Mouse (Mus musculus) stomach, embryonic 14.5 days (tissue): ENCODE results near the gene Nhej1. TPM values are rescaled to one million over a fixed set of nuclear protein-coding genes. Genes with fewer than 3 reads are reported as not detected.
A peak's percentile ranks its signal among the peaks of the same experiment; 100 is the strongest.

Experiments used
- ATAC-seq: fragments of 200-750 bp; cut with Nextera tagmentation; 2 replicates; pipeline ENCODE4 v1.8.0; 2017; ENCODE audit warnings: low read depth, moderate TSS enrichment; ENCODE audit not compliant: insufficient number of reproducible peaks, insufficient read depth, low FRiP score
- H3K27ac ChIP-seq: fragments of 300-500 bp; sonication (generic); 2 replicates; pipeline ENCODE4 v1.5.1; 2014; ENCODE audit warnings: mild to moderate bottlenecking, low read length, moderate library complexity, mixed read lengths
- H3K27me3 ChIP-seq: fragments of 300-500 bp; sonication (generic); 2 replicates; pipeline ENCODE4 v1.6.1; 2014; ENCODE audit warnings: low read length, control low read depth, mixed read lengths; ENCODE audit not compliant: control insufficient read depth, insufficient read depth
- H3K36me3 ChIP-seq: fragments of 300-500 bp; sonication (generic); 2 replicates; pipeline ENCODE4 v1.6.1; 2014; ENCODE audit warnings: mild to moderate bottlenecking, control low read depth, low read length, moderate library complexity, mixed read lengths; ENCODE audit not compliant: control insufficient read depth, insufficient read depth
- H3K4me1 ChIP-seq: fragments of 300-500 bp; sonication (generic); 2 replicates; pipeline ENCODE4 v1.6.1; 2014; ENCODE audit warnings: low read length, control low read depth, mixed read lengths; ENCODE audit not compliant: control insufficient read depth, insufficient read depth
- H3K4me2 ChIP-seq: fragments of 300-500 bp; sonication (generic); replicated peaks from 2 replicates; pipeline ENCODE4 v1.6.1; 2014; ENCODE audit warnings: low read depth, low read length, control low read depth
- H3K4me3 ChIP-seq: fragments of 300-500 bp; sonication (generic); 2 replicates; pipeline ENCODE4 v1.5.1; 2014; ENCODE audit warnings: low read depth, low read length, control low read depth
- H3K9ac ChIP-seq: fragments of 300-500 bp; sonication (generic); replicated peaks from 2 replicates; pipeline ENCODE4 v1.6.1; 2014; ENCODE audit warnings: low read depth, mild to moderate bottlenecking, control low read depth, low read length, moderate library complexity, mixed read lengths
- H3K9me3 ChIP-seq: fragments of 300-500 bp; sonication (generic); 2 replicates; pipeline ENCODE4 v1.6.1; 2016; ENCODE audit warnings: low read depth, low read length, control low read depth; ENCODE audit not compliant: control insufficient read depth
- WGBS: fragments of 180-500 bp; shearing (Covaris S2); extraction: QIAGEN DNeasy Blood & Tissue Kit; methylation state at CpG from one replicate; pipeline ENCODE4 v1.1.7; 2014; 5-methylcytosine and 5-hydroxymethylcytosine counted together
- polyA plus RNA-seq: library from polyadenylated mRNA; unstranded; fragments of >200 nt; fragmentation: Nextera tagmentation; extraction: Ambion mirVana; gene quantifications from 2 replicates; pipeline ENCODE4 v1.2.1, GENCODE M21; 2014

Nhej1 gene
- polyA plus RNA-seq, 1 experiment from 2014 or later: 7.2 TPM

DNA sequence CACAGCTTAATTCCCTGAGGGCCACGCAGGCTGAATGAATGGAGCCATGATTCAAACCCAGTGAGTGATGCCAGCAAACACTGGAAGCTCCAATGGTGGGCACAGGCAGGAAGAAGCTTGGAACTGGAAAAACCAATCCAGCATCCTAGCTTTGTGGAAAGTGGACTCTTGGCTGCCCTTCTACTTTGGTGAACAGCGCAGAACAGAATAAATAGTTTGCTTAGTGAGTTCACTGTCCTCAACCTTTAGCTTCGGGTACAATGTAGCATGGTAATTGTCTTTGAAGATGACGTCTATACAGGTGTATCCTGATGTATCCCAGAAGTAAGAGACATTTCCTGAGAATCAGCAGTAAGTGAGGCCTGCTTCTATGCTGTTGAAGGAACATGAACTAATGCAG lies 23.7 kb upstream of the Nhej1 start:
- H3K27ac ChIP-seq: no peak overlapping the region

DNA sequence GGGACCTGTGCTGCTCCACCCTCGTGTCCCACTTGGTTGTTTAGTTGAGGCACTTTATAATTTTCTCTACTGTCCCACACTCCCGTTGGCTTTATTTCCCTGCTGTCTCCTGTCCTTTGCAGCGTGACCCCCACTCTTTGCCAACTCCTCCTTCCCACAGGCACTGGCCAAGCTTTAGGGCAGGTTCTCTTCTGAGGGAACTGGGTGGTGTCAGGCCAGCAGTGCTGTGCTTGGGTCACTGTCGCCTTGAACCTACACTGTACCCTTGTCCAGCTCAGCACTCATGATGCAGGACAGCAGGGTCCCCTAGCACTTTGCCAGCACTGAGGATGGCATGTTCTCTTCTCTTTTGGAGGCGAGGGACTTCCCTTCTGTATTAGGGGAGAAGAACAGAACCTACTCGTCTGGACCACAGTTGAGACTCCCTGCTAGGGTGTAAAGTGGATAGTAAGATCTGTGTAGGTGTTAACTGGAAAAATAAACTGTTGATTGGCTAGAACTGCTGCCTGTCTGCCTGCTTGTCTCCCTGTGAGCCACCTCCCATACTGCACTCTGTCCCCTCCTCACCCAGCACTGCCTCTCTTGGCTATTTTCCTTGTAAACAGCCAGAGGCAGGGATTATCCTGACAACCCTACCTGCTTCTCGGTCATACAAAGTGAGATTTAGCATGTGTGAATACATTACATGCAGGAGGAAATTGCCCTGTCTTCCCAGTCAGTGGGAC lies 22.6 kb upstream of the Nhej1 start:
- Histone ChIP-seq H3K4me1 (peaks cover 10% of the 10 kb centered on the region; the same call in 1 of the 2 replicates), H3K4me3 (no peak overlapping the region), H3K9me3 (no peaks in the 10 kb centered on the region), H3K27ac (no peak overlapping the region), H3K36me3 (peaks cover 37% of the 10 kb centered on the region), H3K9ac (no peak overlapping the region), H3K4me2 (no peak overlapping the region), H3K27me3 (no peaks in the 10 kb centered on the region)
- WGBS: 80% methylated on average over 7 of the region's 7 CpGs
- no peak for ATAC-seq

More for the DNA sequence above, 23.7 kb upstream of the Nhej1 start:
- H3K27me3 ChIP-seq: no peaks in the 10 kb centered on the region
- no peak overlapping the region for H3K9ac ChIP-seq
- WGBS: 88% methylated on average over 4 of the region's 4 CpGs
- H3K36me3 ChIP-seq: peaks cover 37% of the 10 kb centered on the region
- no peak overlapping the region for H3K4me2 ChIP-seq
- peaks cover 5% of the 10 kb centered on the region; the same call in 1 of the 2 replicates for H3K4me1 ChIP-seq
- no peak overlapping the region for H3K4me3 ChIP-seq
- ATAC-seq: no peak
- no peaks in the 10 kb centered on the region for H3K9me3 ChIP-seq

DNA sequence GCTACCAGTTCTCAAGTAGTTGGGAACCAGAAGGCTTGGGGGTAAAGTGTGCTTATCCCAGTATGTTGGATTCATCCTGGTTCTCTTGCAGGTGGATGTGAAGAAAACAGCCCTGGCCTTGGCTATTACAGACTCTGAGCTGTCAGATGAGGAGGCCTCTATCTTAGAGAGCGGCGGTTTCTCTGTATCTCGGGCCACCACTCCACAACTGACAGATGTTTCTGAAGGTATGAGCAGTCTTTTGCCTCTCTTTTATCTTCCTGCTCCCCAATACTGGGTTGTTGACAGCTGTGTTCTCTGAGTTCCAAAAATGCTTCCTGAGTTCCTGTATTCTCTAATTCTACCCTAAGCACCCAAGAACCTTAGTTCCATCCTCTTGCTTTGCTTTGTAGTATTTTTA lies 20.6 kb upstream of the Nhej1 start:
- ATAC-seq: no peak
- Histone ChIP-seq H3K4me2 (no peak overlapping the region), H3K27ac (no peak overlapping the region), H3K4me1 (peaks cover 14% of the 10 kb centered on the region; the same call in 1 of the 2 replicates), H3K9ac (no peak overlapping the region), H3K27me3 (no peaks in the 10 kb centered on the region), H3K36me3 (peaks cover 37% of the 10 kb centered on the region), H3K9me3 (no peaks in the 10 kb centered on the region), H3K4me3 (no peak overlapping the region)
- 94% methylated on average over 3 of the region's 3 CpGs for WGBS

DNA sequence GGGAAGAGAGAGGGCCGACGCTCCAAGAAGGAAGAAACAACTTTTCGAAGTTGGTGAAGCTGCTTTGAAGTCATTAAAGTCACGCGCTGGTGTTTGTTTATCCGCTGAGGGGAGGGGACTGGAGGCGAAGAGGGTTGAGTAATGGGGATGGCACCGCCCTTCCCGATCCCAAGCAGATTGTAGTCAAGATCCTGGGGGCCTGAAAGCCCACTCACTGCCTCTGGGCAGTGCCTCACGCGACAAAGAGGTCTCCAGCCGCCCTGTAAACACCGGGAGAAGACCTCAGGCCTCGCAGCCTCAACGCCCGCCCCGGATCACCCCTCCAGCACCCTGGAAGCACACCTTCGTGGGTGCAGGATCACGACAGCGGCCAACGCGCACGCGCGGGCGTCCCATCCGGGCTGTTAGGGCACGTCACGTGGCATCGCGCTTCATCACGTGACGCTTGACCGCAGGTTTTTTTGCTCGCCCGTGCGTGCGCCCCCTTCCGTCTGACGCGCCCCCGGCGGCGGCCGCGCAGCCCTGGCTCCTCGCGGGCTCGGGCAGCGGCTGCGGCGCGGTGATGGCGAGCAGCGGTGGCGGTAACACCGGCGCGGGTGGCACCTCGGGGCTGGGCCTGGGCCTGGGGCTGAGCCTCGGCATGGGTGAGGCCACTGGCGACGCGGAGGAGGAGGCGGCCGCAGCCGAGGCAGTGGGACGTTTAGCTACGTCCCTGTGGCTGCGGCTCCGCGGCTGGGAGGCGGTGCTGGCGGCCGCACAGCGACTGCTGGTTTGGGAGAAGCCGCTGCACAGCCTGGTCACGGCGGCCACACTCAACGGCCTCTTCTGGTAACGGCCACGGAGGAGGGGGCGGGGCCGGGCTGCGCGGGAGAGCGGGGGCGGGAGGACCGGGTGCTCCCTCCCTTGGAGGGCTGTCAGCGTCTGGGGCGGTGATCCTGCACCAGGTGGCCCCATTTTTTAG lies 17.6 kb upstream of the Nhej1 start, which contains the start of the genes Cnppd1 and Retreg2:
TSS of gene Cnppd1 (minus strand) at position 411 of the 961 bp plus-strand sequence.
TSS of gene Retreg2 (plus strand) at position 478 of the 961 bp plus-strand sequence.
- peaks cover 16% of the 10 kb centered on the region; the same call in 1 of the 2 replicates for H3K4me1 ChIP-seq
- H3K9me3 ChIP-seq: no peaks in the 10 kb centered on the region
- peaks cover 50% of the 10 kb centered on the region for H3K36me3 ChIP-seq
- H3K4me2 ChIP-seq: peak within 1 kb of the TSS; percentile 80
- peak within 1 kb of the TSS; percentile 61 for H3K4me3 ChIP-seq
- peak; percentile 86 for ATAC-seq
- H3K27ac ChIP-seq: peak within 1 kb of the TSS; percentile 94
- under 1% methylated on average over 90 of the region's 91 CpGs for WGBS
- H3K9ac ChIP-seq: peak within 1 kb of the TSS; percentile 67
- no peaks in the 10 kb centered on the region for H3K27me3 ChIP-seq

DNA sequence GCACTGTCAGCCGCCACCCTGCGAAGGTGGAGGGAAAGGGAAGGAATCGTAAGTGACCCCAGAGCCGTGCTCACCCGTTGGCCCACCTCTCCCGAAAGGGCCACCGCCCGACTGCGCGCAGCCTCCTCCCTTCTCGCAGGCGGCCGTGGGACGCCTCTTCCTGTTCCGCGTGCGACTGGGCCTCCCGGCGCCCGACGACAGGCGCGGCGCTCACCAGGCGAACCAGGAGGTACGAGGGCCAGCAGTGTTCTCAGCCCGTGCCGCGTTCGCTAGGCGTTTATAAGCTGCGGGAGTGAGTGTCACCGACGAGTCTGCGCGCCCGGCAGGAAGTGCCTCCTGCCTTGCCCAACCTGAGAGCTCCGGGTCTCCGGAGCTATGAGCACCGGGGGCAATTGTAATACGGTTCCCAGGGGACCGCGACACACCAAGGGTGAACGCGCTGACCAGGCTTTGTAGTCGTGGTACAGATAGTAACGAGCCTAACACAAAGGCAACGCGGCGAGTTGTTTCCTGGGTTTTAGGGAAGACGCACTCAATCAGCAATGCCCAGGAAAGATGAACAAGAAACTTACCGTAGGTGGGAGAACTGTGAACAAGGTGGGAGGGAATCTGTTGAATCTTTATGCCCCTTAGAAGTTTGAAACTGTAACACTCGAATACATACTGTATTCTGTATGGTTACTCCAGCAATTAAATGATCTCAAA lies 16.6 kb upstream of the Nhej1 start:
- Histone ChIP-seq H3K9ac (peak overlapping the region; percentile 67), H3K4me2 (peak overlapping the region; percentile 80), H3K36me3 (peaks cover 49% of the 10 kb centered on the region), H3K27me3 (no peaks in the 10 kb centered on the region), H3K9me3 (no peaks in the 10 kb centered on the region), H3K27ac (peak overlapping the region; percentile 94), H3K4me1 (peaks cover 16% of the 10 kb centered on the region; the same call in 1 of the 2 replicates), H3K4me3 (peak overlapping the region; percentile 61)
- under 1% methylated on average over 53 of the region's 53 CpGs for WGBS
- ATAC-seq: peak; percentile 46; the same call in 1 of the 2 replicates

DNA sequence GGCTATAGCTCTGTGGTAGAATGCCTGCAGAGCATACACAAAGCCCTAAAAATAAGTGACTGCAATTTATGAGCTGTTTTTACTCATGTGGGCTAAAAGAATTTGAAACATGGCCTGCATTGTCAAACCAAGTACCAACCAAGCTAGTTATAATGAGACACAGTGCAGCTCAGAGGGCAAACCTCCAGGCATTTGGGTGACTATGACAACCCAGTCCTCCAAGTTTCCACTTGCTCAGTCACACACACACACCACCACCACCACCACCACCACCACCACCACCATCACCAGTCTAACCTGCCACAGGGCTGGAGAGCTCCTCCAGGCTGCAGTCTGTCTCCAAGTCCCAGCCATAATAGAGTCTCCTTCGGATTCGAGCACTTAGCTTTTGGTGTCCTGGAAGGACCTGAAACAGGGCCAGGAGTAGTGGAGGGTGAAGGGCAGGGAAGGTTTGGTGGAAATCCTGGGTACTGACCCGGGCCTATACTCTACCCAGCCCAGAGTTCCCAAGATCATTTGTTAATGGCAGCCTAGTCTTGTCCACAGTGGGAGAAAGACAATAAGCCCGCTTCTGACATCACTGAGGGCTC lies 15.7 kb upstream of the Nhej1 start:
- H3K9me3 ChIP-seq: no peaks in the 10 kb centered on the region

DNA sequence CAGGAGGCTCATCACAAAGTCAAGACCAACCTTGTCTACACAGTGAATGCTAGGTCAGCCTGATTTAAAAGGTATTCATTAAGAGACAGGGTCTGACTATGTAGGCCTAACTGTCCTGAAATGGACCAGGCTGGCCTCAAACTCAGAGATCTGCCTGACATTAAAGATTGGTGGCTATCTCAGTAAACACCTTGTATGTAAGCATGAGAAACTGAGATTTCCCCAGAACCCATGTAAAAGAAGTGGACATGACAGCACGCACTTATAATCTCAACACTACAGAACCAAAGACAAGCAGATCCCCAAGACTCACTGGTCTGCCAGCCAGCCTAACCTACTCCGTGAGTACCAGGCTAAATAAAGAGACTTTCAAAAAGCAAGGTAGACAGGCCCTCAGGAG lies 13.4 kb upstream of the Nhej1 start:
- H3K4me3 ChIP-seq: no peak overlapping the region
- peaks cover 8% of the 10 kb centered on the region; the same call in 1 of the 2 replicates for H3K4me1 ChIP-seq
- H3K36me3 ChIP-seq: peaks cover 34% of the 10 kb centered on the region
- no peaks in the 10 kb centered on the region for H3K27me3 ChIP-seq
- 95% methylated on average over 2 of the region's 2 CpGs for WGBS
- no peak overlapping the region for H3K9ac ChIP-seq
- ATAC-seq: no peak
- no peaks in the 10 kb centered on the region for H3K9me3 ChIP-seq
- H3K4me2 ChIP-seq: no peak overlapping the region
- H3K27ac ChIP-seq: no peak overlapping the region

More for the DNA sequence above, 15.7 kb upstream of the Nhej1 start:
- no peak for ATAC-seq
- H3K4me2 ChIP-seq: peak overlapping the region; percentile 80
- H3K36me3 ChIP-seq: peaks cover 50% of the 10 kb centered on the region
- 66% methylated on average over 4 of the region's 4 CpGs for WGBS
- no peak overlapping the region; the same call in 1 of the 2 replicates for H3K27ac ChIP-seq
- H3K9ac ChIP-seq: peak overlapping the region; percentile 67
- H3K4me1 ChIP-seq: peaks cover 16% of the 10 kb centered on the region; the same call in 1 of the 2 replicates
- peak overlapping the region; percentile 61 for H3K4me3 ChIP-seq
- H3K27me3 ChIP-seq: no peaks in the 10 kb centered on the region
